Mouse (Mus musculus) ES-E14 (cell line): ENCODE results near the gene Limd2. TPM values are rescaled to one million over a fixed set of nuclear protein-coding genes. Genes with fewer than 3 reads are reported as not detected.

Experiments
- DNase-seq: peaks from one replicate; pipeline ENCODE4 v3.0.0-alpha.2; 2013; ENCODE audit warnings: low read depth, low spot score
- H3K27ac ChIP-seq: 2 replicates; pipeline ENCODE4 v1.5.1; 2012; ENCODE audit warnings: low read depth, mild to moderate bottlenecking, low read length, moderate library complexity, mixed read lengths; ENCODE audit not compliant: poor library complexity, insufficient read depth, severe bottlenecking
- H3K36me3 ChIP-seq: 2 replicates; pipeline ENCODE4 v1.6.1; 2012; ENCODE audit warnings: mild to moderate bottlenecking, low read length, moderate library complexity, mixed read lengths; ENCODE audit not compliant: control insufficient read depth, poor library complexity, insufficient read depth, severe bottlenecking
- H3K4me1 ChIP-seq, 2 experiments: fragments of 150-350 bp in 1 of 2; sonication (generic) in 1 of 2; 2 replicates each; pipeline ENCODE4 v1.6.1; 2012; ENCODE audit warnings: low read length in 2 of 2, mild to moderate bottlenecking in 1 of 2, mixed read lengths in 1 of 2; ENCODE audit not compliant: control insufficient read depth in 2 of 2, insufficient read depth in 2 of 2, poor library complexity in 1 of 2
- H3K4me3 ChIP-seq, 2 experiments: fragments of 150-350 bp in 1 of 2; sonication (generic) in 1 of 2; 2 replicates each; pipeline ENCODE4 v1.5.1; 2012; ENCODE audit warnings: low read length in 2 of 2, low read depth in 1 of 2, mild to moderate bottlenecking in 1 of 2, mixed read lengths in 1 of 2; ENCODE audit not compliant: insufficient read depth in 1 of 2, poor library complexity in 1 of 2, severe bottlenecking in 1 of 2
- H3K9ac ChIP-seq: 2 replicates; pipeline ENCODE4 v1.6.1; 2012; ENCODE audit warnings: low read depth, mild to moderate bottlenecking, low read length, mixed read lengths; ENCODE audit not compliant: poor library complexity, insufficient read depth, severe bottlenecking
- H3K9me3 ChIP-seq: fragments of 150-350 bp; sonication (generic); 2 replicates; pipeline ENCODE4 v1.6.1; 2012; ENCODE audit warnings: low read depth, mild to moderate bottlenecking, low read length; ENCODE audit not compliant: control insufficient read depth, insufficient read depth
- CHD2 ChIP-seq: IDR thresholded peaks from 2 replicates; pipeline ENCODE4 v1.6.1; 2014; ENCODE audit warnings: mild to moderate bottlenecking, low read depth, low read length, inconsistent platforms
- HCFC1 ChIP-seq: IDR thresholded peaks from 2 replicates; pipeline ENCODE4 v1.6.1; 2012; ENCODE audit warnings: low read length, inconsistent platforms, borderline replicate concordance; ENCODE audit not compliant: insufficient read depth
- MAFK ChIP-seq: IDR thresholded peaks from 2 replicates; pipeline ENCODE4 v1.6.1; 2014; ENCODE audit warnings: mild to moderate bottlenecking, low read depth, low read length, inconsistent platforms; ENCODE audit not compliant: insufficient read depth
- ZC3H11A ChIP-seq: IDR thresholded peaks from 2 replicates; pipeline ENCODE4 v1.6.1; 2012; ENCODE audit warnings: low read depth, mild to moderate bottlenecking, inconsistent platforms, low read length, borderline replicate concordance
- ZNF384 ChIP-seq: IDR thresholded peaks from 2 replicates; pipeline ENCODE4 v1.6.1; 2012; ENCODE audit warnings: low read depth, low read length, inconsistent platforms
- in situ Hi-C, 2 experiments: fragments of 600-800 bp; cut with MboI; formaldehyde crosslinking; loops; one replicate each; pipeline ENCODE4 v1.15.1; 2025; ENCODE audit warnings: low sequenced_read_pairs in 2 of 2, inconsistent platforms in 1 of 2; ENCODE audit not compliant: unreplicated experiment in 2 of 2
- total RNA-seq: library from RNA; depleted of rRNA; stranded (reverse); fragments of 300-350 nt; gene quantifications from 2 replicates; pipeline ENCODE4 v1.2.3, GENCODE M21; 2012; rRNA removed

Limd2 gene
- total RNA-seq, 1 experiment: 30.9 TPM

- H3K27ac ChIP-seq: no peak overlapping the region
- no peak for TF ChIP-seq ZNF384
- no peak for TF ChIP-seq HCFC1
- TF ChIP-seq CHD2: no peak
- TF ChIP-seq MAFK: no peak
- no peak for TF ChIP-seq ZC3H11A
- no peaks in the 10 kb centered on the region for H3K4me1 ChIP-seq
- in situ Hi-C loops: no loop called here
- no peak overlapping the region for H3K4me3 ChIP-seq
- H3K36me3 ChIP-seq: no peaks in the 10 kb centered on the region; the same call in 1 of the 2 replicates
- DNase-seq: no peak
- no peaks in the 10 kb centered on the region for H3K9me3 ChIP-seq
- H3K9ac ChIP-seq: no peak overlapping the region
Measured at GRCm38 (mm10) chr11:106125827-106126226, 34.8 kb downstream of the Limd2 start.

DNA sequence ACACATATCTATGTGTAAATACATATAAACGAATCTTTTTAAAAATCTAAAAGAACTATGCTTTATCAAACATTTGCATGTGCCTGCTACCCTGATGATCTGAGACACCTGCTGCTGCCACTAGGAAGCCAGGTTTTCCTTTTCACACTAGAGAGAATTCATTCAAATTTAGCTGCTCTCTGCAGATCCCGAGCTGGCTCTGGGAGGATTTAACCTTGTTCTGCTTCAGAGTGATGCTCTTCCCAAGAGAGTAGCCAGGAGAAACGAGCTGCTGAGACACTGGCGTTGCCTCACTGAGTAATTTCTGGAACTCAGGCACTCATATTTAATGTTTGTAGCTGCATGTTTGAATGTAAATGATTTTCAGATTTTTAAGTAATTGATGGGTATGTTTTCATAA, 35.9 kb downstream of the Limd2 start:
- no peaks in the 10 kb centered on the region for H3K4me1 ChIP-seq
- H3K27ac ChIP-seq: no peak overlapping the region
- TF ChIP-seq ZC3H11A: no peak
- TF ChIP-seq ZNF384: no peak
- no peak for TF ChIP-seq HCFC1
- TF ChIP-seq MAFK: no peak
- no peak for TF ChIP-seq CHD2
- no peaks in the 10 kb centered on the region; the same call in 1 of the 2 replicates for H3K36me3 ChIP-seq
- in situ Hi-C loops: no loop called here
- no peak overlapping the region for H3K4me3 ChIP-seq
- no peak for DNase-seq
- H3K9me3 ChIP-seq: no peaks in the 10 kb centered on the region
- no peak overlapping the region for H3K9ac ChIP-seq

- TF ChIP-seq HCFC1 (no peak), CHD2 (no peak), MAFK (no peak), ZC3H11A (no peak), ZNF384 (no peak)
- no peaks in the 10 kb centered on the region; the same call in 1 of the 2 replicates for H3K36me3 ChIP-seq
- H3K9ac ChIP-seq: no peak overlapping the region
- no peak for DNase-seq
- H3K27ac ChIP-seq: no peak overlapping the region
- H3K4me1 ChIP-seq: no peaks in the 10 kb centered on the region
- H3K4me3 ChIP-seq: no peak overlapping the region
- no peaks in the 10 kb centered on the region for H3K9me3 ChIP-seq
- in situ Hi-C loops: no loop called here
Measured at GRCm38 (mm10) chr11:106122736-106123135, 37.9 kb downstream of the Limd2 start.

GRCm38 (mm10) chr11:106122221-106122620, 38.4 kb downstream of the Limd2 start:
- in situ Hi-C loops: no loop called here
- TF ChIP-seq MAFK (no peak), ZNF384 (no peak), ZC3H11A (no peak), HCFC1 (no peak), CHD2 (no peak)
- H3K9me3 ChIP-seq: no peaks in the 10 kb centered on the region
- DNase-seq: no peak
- no peak overlapping the region for H3K4me3 ChIP-seq
- no peak overlapping the region for H3K27ac ChIP-seq
- no peak overlapping the region for H3K9ac ChIP-seq
- no peaks in the 10 kb centered on the region; the same call in none of the 2 replicates for H3K36me3 ChIP-seq
- H3K4me1 ChIP-seq: no peaks in the 10 kb centered on the region

DNA sequence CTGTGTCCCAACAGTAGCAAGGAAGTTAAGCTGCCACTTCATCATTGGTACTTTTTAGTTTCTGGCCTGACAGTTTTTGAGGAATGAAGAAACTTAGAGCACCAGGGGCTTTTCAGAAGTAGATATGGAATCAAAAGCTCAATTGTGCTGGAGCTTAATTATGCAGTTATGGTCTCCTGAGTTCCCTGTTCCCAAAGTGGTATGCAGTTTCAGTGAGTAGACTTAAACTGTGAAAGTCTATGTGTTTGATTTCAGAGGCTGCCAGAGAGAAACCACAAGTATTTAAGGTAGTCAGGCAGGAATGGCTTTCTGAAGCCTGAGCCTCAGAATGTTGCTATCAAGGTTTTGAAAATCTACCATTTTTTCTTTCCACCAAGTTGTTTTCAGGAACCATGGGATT, 49.0 kb downstream of the Limd2 start:
- H3K9me3 ChIP-seq: no peaks in the 10 kb centered on the region
- H3K9ac ChIP-seq: no peak overlapping the region
- DNase-seq: no peak
- H3K27ac ChIP-seq: no peak overlapping the region
- in situ Hi-C loops: no loop called here
- TF ChIP-seq HCFC1: no peak
- TF ChIP-seq MAFK: no peak
- TF ChIP-seq CHD2: no peak
- no peak for TF ChIP-seq ZC3H11A
- TF ChIP-seq ZNF384: no peak
- H3K36me3 ChIP-seq: no peaks in the 10 kb centered on the region
- peaks cover 0 to 4% of the 10 kb centered on the region in 2 experiments; a peak in 1 of 4 replicates for H3K4me1 ChIP-seq
- H3K4me3 ChIP-seq: no peak overlapping the region

Other genes starting within 250 kb of the Limd2 start
- gene Cyb561, start 207.5 kb downstream of the Limd2 start, total RNA-seq: 14.7 and 28.6 TPM in 2 replicates
- 1.2 and 1.4 TPM in 2 replicates for gene Ace, start 192.9 kb downstream of the Limd2 start, total RNA-seq
- gene Ace3, start 166.2 kb downstream of the Limd2 start, total RNA-seq: not detected in 2 replicates
- 1.5 and 1.6 TPM in 2 replicates for gene Kcnh6, start 152.7 kb downstream of the Limd2 start, total RNA-seq
- gene Dcaf7, start 124.0 kb downstream of the Limd2 start, total RNA-seq: 23.0 and 30.3 TPM in 2 replicates
- gene Taco1, start 94.8 kb downstream of the Limd2 start, total RNA-seq: 12.6 and 17.4 TPM in 2 replicates
- 38.2 and 43.7 TPM in 2 replicates for gene Map3k3, start 76.2 kb downstream of the Limd2 start, total RNA-seq
- gene Gm10840, start within 50 bp of the Limd2 start, total RNA-seq: not detected in 2 replicates
- 14.5 and 24.0 TPM in 2 replicates for gene Strada, start 41.3 kb upstream of the Limd2 start, total RNA-seq
- gene Ccdc47, start 55.5 kb upstream of the Limd2 start, total RNA-seq: 82.3 and 91.2 TPM in 2 replicates
- 48.2 and 64.3 TPM in 2 replicates for gene Ddx42, start 56.1 kb upstream of the Limd2 start, total RNA-seq
- 304 and 403 TPM in 2 replicates for gene Ftsj3, start 95.2 kb upstream of the Limd2 start, total RNA-seq
- gene Psmc5, start 95.3 kb upstream of the Limd2 start, total RNA-seq: 161 and 263 TPM in 2 replicates
- gene Smarcd2, start 112.1 kb upstream of the Limd2 start, total RNA-seq: 45.0 and 47.7 TPM in 2 replicates
- 1.0 and 1.3 TPM in 2 replicates for gene Tcam1, start 115.8 kb upstream of the Limd2 start, total RNA-seq
- not detected in 2 replicates for gene Gh, start 141.0 kb upstream of the Limd2 start, total RNA-seq
- gene Cd79b, start 153.9 kb upstream of the Limd2 start, total RNA-seq: 3.6 and 4.2 TPM in 2 replicates
- 0.13 and 0.16 TPM in 2 replicates for gene Scn4a, start 192.4 kb upstream of the Limd2 start, total RNA-seq
- not detected in 2 replicates for gene Prr29, start 204.6 kb upstream of the Limd2 start, total RNA-seq
- 0.37 and 0.89 TPM in 2 replicates for gene Icam2, start 227.2 kb upstream of the Limd2 start, total RNA-seq